Mouse (Mus musculus): ENCODE data around the gene Bmpr2.
"Not testable (repeated sequence)": the region's sequence is repeated elsewhere in the genome, so short reads cannot be mapped to it uniquely, and the experiment has no call there.

Gene Bmpr2

DNA sequence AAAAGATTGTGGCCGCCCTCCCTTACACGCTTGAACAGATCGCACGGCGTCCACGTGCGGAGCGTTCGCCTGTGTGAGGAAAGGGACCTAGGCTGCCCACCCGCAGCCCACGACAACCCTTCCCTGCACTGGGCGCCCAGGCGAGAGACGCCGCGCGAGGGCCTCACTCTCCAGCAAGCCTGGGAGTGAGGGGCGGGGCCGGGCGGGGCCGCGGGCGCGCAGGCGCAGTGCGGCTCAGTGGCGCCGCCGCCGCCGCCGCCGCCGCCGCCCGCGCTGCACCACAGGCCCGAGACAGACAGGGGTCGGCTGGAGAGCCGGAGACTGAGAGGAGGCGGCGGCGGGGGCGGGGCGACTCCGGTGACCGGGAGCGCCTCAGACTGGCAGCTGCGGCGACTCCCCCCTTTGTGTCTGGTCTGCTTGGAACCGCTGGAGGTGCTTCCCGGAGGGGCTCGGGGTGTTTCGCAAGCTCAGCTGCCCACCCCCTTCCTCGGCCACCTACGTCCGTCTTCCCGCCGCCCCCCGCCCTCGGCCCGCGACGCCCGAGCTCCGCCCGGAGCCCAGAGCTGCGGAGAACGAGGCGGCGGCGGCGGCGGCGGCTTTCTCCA is at the start of gene Bmpr2:
Bmpr2 (plus strand) TSS at position 237 of the 605 bp plus-strand sequence.
- DNase-seq (ENCODE audit: low spot score): peak; percentile 89

- peak; percentile 73 for DNase-seq (ENCODE audit: low spot score)
Observed at GRCm38 (mm10) chr1:59719900-59720299, 43.3 kb upstream of the Bmpr2 start.

DNA sequence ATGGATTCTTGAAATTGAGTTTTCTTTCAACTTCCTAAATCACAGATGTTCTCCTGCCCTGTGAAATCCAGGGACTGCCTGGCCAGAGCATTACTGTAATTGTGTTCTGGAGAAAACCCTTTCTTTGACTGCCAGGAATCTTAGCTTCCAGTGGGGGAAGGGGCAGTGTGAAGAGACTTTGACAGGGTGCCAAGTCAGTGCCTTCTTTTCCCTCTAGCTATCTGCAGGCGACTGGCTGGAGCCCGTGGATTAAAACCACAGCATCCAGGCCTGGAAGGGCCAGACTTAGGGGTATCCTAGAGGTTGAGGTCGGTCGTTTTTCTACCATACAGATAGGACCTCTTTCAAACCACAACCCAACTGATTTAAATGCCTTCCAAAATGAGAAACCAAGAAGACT is 37.5 kb upstream of the Bmpr2 start:
- DNase-seq (ENCODE audit: low spot score): no peak

GRCm38 (mm10) chr1:59730106-59730505 is 33.1 kb upstream of the Bmpr2 start:
- no peak for DNase-seq (ENCODE audit: low spot score)

DNA sequence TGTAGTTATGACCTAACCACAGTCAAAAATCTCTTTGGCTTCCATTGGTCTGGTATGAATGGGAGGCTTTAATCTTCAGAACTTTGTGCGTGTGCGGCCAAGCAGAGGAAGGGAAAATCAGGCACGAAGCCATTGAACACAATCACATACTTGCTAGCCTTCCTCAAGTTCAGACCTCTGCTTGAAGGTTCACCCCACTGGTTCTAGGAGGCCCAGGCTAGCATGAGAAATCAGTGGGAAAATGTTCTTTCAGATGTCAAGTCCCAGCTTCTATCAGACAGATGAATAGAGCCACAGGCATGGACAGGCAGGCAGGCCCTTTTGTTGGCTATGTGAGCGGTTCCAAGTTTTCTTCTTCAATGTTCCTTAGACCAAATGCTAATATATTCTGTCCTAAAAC is 32.5 kb upstream of the Bmpr2 start:
- DNase-seq (ENCODE audit: low spot score): no peak

GRCm38 (mm10) chr1:59734076-59734475 is 29.1 kb upstream of the Bmpr2 start:
- DNase-seq (ENCODE audit: low spot score): no peak

DNA sequence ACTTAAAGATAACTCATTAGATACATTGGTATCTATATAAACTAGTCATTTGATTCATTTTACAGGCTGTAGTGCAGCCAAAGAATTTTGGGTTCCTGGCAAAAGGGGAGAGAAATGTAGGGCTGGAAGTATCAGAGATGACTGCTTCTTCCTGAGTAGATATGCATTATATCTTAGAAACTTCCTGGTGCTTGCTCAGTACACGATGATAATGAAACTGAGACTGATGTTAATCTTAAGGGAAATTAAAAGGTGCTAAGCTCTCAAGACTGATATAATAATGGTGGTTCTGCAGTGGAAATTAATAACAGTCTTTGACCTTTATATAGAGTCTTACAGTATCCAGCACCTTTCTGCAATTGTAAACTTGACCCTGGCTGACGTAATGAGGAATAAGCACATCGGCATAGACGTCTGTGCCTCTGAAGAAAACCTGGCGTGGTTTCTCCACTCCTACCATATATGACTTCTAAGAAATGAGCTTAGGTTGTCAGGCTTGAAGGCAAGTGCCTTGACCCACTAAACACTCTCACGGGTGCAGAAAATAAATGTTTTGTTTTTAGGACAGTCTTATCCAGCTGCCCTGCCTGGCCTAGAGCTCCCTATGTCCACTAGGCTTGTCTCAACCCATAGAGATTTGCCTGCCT is 24.3 kb upstream of the Bmpr2 start:
- DNase-seq (ENCODE audit: low spot score): no peak

- no peak for DNase-seq (ENCODE audit: low spot score)
Observed at GRCm38 (mm10) chr1:59739577-59740354, 23.4 kb upstream of the Bmpr2 start.

DNA sequence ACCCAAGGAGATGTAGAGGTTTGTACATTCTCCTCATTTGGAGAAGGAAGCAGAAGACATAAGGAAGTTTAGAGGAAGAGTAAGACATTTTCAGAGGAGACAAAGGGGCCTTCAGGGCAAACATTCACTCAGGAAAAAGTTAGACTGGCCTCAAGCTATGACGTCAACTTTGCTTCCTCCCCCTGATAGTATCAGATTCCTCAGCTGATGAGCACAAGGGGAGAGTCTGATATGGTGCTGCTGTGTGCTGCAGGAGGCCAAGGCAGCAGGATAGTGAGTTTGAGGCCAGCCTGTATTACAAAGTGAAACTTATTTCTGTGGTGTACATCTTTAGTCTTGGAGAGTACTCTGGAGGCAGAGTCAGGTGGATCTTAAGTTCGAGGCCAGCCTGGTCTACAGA is 14.2 kb upstream of the Bmpr2 start:
- no peak for DNase-seq (ENCODE audit: low spot score)

GRCm38 (mm10) chr1:59749724-59750123 is 13.5 kb upstream of the Bmpr2 start:
- DNase-seq (ENCODE audit: low spot score): not testable (repeated sequence)

- DNase-seq (ENCODE audit: low spot score): no peak
Observed at GRCm38 (mm10) chr1:59755298-59755697, 7.9 kb upstream of the Bmpr2 start.

GRCm38 (mm10) chr1:59758325-59758724 is 4.9 kb upstream of the Bmpr2 start:
- DNase-seq (ENCODE audit: low spot score): no peak

- peak; percentile 53 for DNase-seq (ENCODE audit: low spot score)
Observed at GRCm38 (mm10) chr1:59762208-59762607, 992 bp upstream of the Bmpr2 start.

DNA sequence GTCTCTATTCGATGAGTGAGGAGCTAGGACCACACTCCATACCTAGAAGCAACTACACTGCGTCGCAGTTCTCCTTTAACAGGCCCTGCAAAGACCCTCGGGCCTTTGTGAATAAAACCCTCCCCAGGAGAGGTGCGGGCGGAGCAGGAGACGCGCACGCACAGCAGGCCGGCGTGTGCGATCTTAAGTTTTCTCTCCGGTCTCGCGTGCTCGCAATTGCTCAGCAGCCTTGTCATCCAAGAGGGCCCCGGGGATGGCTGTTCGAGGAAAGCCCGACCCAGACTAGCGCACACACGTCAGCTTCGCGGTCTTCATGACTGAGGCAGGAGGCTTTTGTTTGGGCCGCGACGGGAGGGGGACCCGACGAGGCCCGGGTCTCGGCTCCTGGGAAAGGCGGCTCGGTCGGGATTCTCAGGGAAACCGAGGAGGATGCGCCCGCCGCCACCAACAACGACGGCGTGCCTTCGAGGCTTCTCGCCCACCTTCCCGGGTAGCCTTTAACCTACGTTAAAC is 493 bp upstream of the Bmpr2 start:
- DNase-seq (ENCODE audit: low spot score): no peak

- peak; percentile 64 for DNase-seq (ENCODE audit: low spot score)
Observed at GRCm38 (mm10) chr1:59763781-59764251, 616 bp downstream of the Bmpr2 start.

- peak; percentile 57 for DNase-seq (ENCODE audit: low spot score)
Observed at GRCm38 (mm10) chr1:59764407-59764971, 1.3 kb downstream of the Bmpr2 start.

GRCm38 (mm10) chr1:59765279-59765678 is 2.1 kb downstream of the Bmpr2 start:
- no peak for DNase-seq (ENCODE audit: low spot score)

GRCm38 (mm10) chr1:59766626-59767025 is 3.4 kb downstream of the Bmpr2 start:
- no peak for DNase-seq (ENCODE audit: low spot score)

DNA sequence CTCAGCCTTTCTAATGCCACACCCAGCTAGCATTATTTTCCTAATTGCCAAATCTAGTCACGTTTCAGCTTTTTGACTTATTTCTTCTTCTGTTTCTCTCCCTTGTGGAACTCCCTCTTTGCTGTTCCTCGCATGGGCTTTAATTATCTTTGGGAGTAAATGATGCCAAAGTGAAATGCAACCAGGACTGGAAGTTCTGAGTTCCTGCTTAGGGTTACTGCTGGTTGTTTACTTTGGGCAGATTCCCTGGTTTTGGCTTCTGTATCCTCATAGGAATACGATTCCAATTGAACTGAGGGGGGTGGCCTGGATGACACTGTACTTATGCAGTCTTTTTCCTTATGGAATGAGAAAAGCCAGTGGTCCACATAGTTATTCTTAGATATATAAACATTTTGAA is 8.7 kb downstream of the Bmpr2 start:
- DNase-seq (ENCODE audit: low spot score): no peak

GRCm38 (mm10) chr1:59781080-59781479 is 17.9 kb downstream of the Bmpr2 start:
- DNase-seq (ENCODE audit: low spot score): no peak

DNA sequence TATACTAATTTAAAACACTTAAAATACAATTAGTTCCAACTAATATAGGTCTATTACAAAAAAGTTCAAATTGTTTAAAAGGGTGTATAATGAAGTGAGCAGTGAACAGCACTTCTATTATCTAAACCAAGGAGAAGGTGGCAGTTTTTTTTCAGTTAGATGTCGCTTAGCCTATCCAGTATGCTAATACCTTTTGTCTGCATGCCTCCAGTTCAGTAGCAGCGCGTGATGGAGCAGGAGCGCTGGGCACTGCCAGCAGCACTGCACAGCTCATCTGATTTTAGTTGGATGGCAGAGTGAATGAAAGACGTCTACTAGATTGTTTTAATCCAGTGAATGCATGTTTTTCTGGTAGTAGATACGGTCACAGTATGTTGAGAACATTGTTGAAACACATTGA is 25.8 kb downstream of the Bmpr2 start:
- DNase-seq (ENCODE audit: low spot score): peak; percentile 5

DNA sequence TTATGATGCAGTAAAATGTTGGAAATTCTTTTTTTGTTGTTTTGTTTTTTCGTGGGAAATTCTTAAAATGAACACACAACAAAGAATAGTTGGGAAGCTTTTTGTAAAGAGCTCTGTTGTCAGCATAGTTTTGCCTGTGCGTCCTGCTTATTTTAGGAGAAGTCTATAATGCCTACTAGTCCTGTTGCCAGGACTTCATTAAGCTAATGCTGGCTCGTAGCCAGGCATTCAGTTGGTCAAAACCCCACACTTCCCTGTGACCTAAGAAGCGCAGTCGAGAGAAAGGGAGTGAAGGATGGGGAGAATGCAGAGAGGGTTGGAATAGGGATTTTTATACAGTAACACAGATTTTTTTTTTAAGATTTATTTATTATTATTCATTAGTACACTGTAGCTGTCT is 26.5 kb downstream of the Bmpr2 start:
- no peak for DNase-seq (ENCODE audit: low spot score)

DNA sequence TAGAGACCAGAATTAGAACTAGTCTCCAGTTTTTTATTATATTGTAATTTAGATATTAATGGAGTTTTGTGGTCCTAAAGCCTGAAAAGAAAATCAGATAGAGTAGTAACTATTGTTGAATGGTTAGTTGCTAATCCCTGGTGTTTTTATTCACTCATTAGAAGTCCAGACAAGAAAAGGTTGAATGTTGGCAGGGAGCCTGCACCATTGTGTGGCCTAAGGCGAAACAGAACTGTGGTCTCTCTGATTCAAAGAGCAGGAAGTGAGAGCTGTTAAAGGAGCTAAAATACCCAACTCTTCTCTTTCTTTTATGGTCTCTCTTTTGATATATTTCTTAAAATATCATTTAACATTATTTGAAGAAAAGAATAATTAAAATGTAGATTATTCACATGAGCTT is 32.1 kb downstream of the Bmpr2 start:
- no peak for DNase-seq (ENCODE audit: low spot score)

Data from retina, embryonic 14.5 days (tissue).